Mouse (Mus musculus) intestine, embryonic 16.5 days (tissue): Measurements from ENCODE around the gene Fbxo11. TPM values are rescaled to one million over a fixed set of nuclear protein-coding genes. Genes with fewer than 3 reads are reported as not detected.

Experiments
- ATAC-seq: fragments of 200-750 bp; cut with Nextera tagmentation; 2 replicates; pipeline ENCODE4 v1.8.0; 2017; ENCODE audit warnings: moderate TSS enrichment, moderate library complexity
- H3K27ac ChIP-seq: fragments of 300-500 bp; sonication (generic); 2 replicates; pipeline ENCODE4 v1.5.1; 2014; ENCODE audit warnings: mild to moderate bottlenecking, low read length
- H3K27me3 ChIP-seq: fragments of 300-500 bp; sonication (generic); replicated peaks from 2 replicates; pipeline ENCODE4 v1.6.1; 2014; ENCODE audit warnings: low read length, control low read depth, mixed read lengths; ENCODE audit not compliant: control insufficient read depth, insufficient read depth
- H3K36me3 ChIP-seq: fragments of 300-500 bp; sonication (generic); 2 replicates; pipeline ENCODE4 v1.6.1; 2014; ENCODE audit warnings: low read length, control low read depth; ENCODE audit not compliant: control insufficient read depth, insufficient read depth
- H3K4me1 ChIP-seq: fragments of 300-500 bp; sonication (generic); 2 replicates; pipeline ENCODE4 v1.6.1; 2014; ENCODE audit warnings: low read length, control low read depth, mixed read lengths; ENCODE audit not compliant: control insufficient read depth, insufficient read depth
- H3K4me2 ChIP-seq: fragments of 300-500 bp; sonication (generic); 2 replicates; pipeline ENCODE4 v1.6.1; 2014; ENCODE audit warnings: low read depth, low read length, control low read depth
- H3K4me3 ChIP-seq: fragments of 300-500 bp; sonication (generic); 2 replicates; pipeline ENCODE4 v1.5.1; 2014; ENCODE audit warnings: mild to moderate bottlenecking, low read length
- H3K9ac ChIP-seq: fragments of 300-500 bp; sonication (generic); 2 replicates; pipeline ENCODE4 v1.6.1; 2014; ENCODE audit warnings: low read depth, low read length
- H3K9me3 ChIP-seq: fragments of 300-500 bp; sonication (generic); 2 replicates; pipeline ENCODE4 v1.6.1; 2016; ENCODE audit warnings: low read length, control low read depth; ENCODE audit not compliant: control insufficient read depth
- WGBS: fragments of 180-500 bp; shearing (Covaris S2); extraction: QIAGEN DNeasy Blood & Tissue Kit; methylation state at CpG from one replicate; pipeline ENCODE4 v1.1.7; 2014; 5-methylcytosine and 5-hydroxymethylcytosine counted together
- polyA plus RNA-seq: library from polyadenylated mRNA; unstranded; fragments of >200 nt; fragmentation: Nextera tagmentation; extraction: Ambion mirVana; gene quantifications from 2 replicates; pipeline ENCODE4 v1.2.1, GENCODE M21; 2015

Gene Fbxo11
- polyA plus RNA-seq, 1 experiment from 2014 or later, result 8.0 TPM

DNA sequence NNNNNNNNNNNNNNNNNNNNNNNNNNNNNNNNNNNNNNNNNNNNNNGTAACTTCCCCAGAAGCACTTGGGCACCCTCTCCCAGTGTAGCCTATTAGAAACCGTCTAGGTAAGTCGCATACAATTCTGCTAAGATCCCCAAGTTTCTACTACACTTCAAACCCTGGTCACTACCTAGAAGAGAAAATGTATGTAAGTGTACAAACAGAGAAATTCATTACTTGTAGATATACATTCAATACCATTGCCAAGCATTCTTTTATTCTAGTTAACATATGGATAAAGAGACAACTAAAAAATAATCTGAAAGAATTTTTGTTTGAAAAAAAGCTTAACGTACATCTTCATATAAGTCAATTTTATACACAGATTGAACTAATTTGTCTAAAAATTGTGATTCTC, 3.1 kb downstream of the Fbxo11 start:
- Histone ChIP-seq H3K4me2 (no peak overlapping the region), H3K36me3 (no peaks in the 10 kb centered on the region), H3K4me3 (no peak overlapping the region), H3K27me3 (no peaks in the 10 kb centered on the region), H3K9ac (no peak overlapping the region), H3K4me1 (peaks cover 11% of the 10 kb centered on the region), H3K9me3 (no peaks in the 10 kb centered on the region), H3K27ac (no peak overlapping the region)
- 82% methylated on average over 3 of the region's 3 CpGs for WGBS
- ATAC-seq, result no peak

DNA sequence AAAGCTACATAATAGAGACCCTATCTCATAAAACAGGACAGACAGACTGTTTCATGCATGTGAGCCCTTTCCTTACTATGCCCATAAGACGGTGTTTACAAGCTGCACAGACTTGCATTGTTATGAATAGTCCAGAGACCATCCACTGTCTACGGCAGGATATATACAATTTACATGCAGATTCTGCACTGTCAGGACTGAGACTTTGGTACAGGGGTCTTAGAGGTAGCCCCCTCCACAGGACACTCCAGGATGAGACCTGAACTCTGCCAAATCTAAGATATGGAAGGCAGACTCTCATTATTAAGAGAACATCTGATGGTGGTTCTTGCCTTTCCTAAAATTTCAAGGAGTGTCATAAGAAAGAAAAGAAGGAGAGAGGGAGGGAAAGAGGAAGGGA, 6.8 kb downstream of the Fbxo11 start:
- ATAC-seq, result no peak
- H3K4me3 ChIP-seq, result no peak overlapping the region
- H3K9ac ChIP-seq, result no peak overlapping the region
- 41% methylated on average over 2 of the region's 2 CpGs for WGBS
- no peaks in the 10 kb centered on the region for H3K27me3 ChIP-seq
- H3K36me3 ChIP-seq, result no peaks in the 10 kb centered on the region
- no peak overlapping the region for H3K27ac ChIP-seq
- H3K9me3 ChIP-seq, result no peaks in the 10 kb centered on the region
- no peak overlapping the region for H3K4me2 ChIP-seq
- peaks cover 15% of the 10 kb centered on the region for H3K4me1 ChIP-seq

DNA sequence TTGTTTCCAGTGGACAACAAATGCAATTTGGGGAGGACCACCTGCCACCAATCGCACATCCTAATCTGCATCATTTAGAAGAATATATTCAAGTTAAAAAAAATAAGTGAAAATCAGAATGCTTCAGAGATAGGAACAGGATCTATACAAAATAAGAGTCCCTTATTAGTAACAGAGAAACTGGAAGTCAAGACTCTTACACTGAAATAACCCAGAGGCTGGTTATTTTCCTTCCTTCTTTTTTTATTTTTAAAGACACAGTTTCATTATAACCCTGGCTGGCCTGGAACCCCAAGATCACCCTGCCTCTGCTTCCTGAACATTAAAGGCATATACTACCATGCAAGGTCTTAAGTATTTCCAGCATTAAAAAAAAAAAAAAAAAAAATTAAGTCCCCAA, 7.2 kb downstream of the Fbxo11 start:
- no peak overlapping the region for H3K4me3 ChIP-seq
- H3K9me3 ChIP-seq, result no peaks in the 10 kb centered on the region
- H3K36me3 ChIP-seq, result no peaks in the 10 kb centered on the region
- H3K9ac ChIP-seq, result no peak overlapping the region
- H3K27ac ChIP-seq, result no peak overlapping the region
- no peak overlapping the region for H3K4me2 ChIP-seq
- WGBS, result 93% methylated on average over 1 of the region's 1 CpGs
- no peaks in the 10 kb centered on the region for H3K27me3 ChIP-seq
- H3K4me1 ChIP-seq, result peaks cover 12% of the 10 kb centered on the region
- no peak for ATAC-seq

DNA sequence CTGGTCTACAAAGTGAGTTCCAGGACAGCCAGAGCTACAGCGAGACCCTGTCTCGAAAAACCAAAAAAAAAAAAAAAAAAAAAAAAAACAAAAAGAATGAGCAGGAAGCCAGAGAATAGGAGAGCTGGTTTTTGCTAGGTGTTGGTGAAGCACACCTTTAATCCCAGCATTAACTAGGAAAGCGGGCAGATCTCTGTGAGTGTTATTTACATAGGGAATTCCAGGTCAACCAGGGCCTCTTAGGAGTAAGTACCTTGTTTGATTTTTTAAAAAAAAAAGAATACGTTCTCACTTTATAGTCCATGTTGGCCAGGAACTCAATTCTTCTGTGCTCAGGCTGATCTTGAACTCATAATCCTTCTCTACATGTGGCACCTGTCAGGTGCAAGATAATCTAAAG, 13.4 kb downstream of the Fbxo11 start:
- WGBS, result 82% methylated on average over 4 of the region's 4 CpGs
- no peak overlapping the region for H3K4me3 ChIP-seq
- H3K4me2 ChIP-seq, result no peak overlapping the region
- no peaks in the 10 kb centered on the region for H3K9me3 ChIP-seq
- ATAC-seq, result no peak
- H3K4me1 ChIP-seq, result peaks cover 3% of the 10 kb centered on the region
- no peak overlapping the region for H3K9ac ChIP-seq
- no peak overlapping the region for H3K27ac ChIP-seq
- H3K36me3 ChIP-seq, result no peaks in the 10 kb centered on the region
- H3K27me3 ChIP-seq, result no peaks in the 10 kb centered on the region

DNA sequence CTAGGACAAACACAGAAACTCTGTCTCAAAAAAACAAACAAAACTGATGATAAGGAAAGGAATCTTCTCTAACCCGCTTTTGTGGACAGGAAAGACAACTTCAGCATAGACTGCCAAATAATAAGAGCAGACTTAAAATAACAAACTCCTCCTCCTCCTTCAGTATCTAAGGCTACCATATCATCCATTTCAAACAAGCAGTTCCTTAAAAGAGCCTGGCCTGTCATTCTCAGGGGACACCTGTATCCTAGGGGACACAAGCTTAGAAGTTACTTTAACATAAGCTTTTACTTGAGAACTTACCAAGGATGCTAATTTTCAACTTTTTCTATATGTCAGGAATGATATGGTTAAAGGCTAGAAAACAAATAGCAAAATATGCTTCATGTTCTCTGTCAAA, 14.2 kb downstream of the Fbxo11 start:
- 71% methylated on average over 1 of the region's 1 CpGs for WGBS

DNA sequence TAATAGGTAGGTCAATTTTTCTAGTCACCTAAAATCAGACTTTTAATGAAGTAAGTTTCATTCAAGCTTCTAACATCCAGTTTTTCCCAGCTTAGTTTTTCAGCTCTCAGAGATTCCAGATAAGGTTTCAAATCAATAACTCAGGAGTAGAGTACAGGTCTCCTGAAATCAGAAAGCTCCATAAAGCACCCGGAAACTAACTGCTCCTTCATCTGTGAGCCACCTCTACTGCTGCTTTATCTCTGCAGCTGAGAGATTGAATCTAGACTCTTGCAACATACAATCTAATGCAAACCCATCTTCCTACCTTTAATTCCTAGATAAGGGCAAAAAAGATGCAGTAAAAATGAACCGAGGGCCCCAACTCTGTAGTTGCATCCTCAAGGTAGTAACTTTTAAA, 14.8 kb downstream of the Fbxo11 start:
- 67% methylated on average over 2 of the region's 2 CpGs for WGBS
- Histone ChIP-seq H3K4me1 (no peaks in the 10 kb centered on the region), H3K27ac (no peak overlapping the region), H3K9ac (no peak overlapping the region), H3K4me3 (no peak overlapping the region), H3K4me2 (no peak overlapping the region), H3K36me3 (no peaks in the 10 kb centered on the region), H3K9me3 (no peaks in the 10 kb centered on the region), H3K27me3 (no peaks in the 10 kb centered on the region)
- ATAC-seq, result peak; percentile 76

More for the DNA sequence above, 14.2 kb downstream of the Fbxo11 start:
- Histone ChIP-seq H3K4me2 (no peak overlapping the region), H3K27ac (no peak overlapping the region), H3K9ac (no peak overlapping the region), H3K4me1 (no peaks in the 10 kb centered on the region), H3K36me3 (no peaks in the 10 kb centered on the region), H3K9me3 (no peaks in the 10 kb centered on the region), H3K27me3 (no peaks in the 10 kb centered on the region), H3K4me3 (no peak overlapping the region)
- no peak for ATAC-seq

DNA sequence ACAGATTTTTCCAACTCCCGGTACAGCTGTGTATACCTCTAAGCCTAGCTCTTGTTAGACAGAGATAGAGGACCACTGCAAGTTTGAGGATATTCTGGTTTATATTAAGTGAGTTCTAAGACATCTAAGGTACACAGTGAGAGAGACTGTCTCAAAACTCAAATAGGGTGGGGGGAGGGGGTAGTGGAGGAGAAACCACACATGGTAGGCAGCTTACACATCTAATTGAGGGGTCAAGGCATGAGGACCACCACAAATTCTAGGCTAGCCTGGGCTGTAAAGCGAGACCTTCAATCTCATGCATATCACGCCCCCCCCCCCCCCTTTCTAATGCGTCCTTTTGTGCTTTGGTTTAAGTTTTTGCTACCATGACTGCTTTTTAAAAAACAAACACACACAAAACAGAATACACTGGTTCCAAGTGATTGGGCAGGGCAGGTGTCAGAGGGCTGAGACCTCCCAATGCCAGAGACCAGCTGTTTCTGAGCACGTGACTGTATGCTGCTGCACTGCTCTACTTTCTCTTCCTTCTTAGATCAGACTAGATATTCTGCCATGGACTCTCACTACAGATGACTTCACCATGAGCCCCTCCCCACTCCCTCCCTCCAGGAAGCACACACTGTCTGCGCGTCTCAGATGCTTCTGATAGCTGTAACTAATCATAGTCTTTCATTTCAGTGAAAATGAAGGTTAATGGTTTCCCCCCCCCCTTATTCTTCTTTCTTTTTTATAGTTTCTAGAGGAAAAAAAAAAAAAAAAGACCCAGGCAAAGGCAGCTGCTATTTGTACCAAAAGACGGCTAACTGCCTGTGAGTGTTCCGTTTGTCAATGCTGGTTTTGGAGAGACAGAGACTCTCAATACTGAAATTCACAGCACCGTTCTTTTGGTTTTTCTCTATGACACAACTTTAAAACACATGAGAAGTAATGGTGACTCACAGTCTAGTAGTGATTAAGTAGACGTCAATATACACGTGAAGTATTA, 22.7 kb downstream of the Fbxo11 start:
- Histone ChIP-seq H3K27ac (no peak overlapping the region), H3K4me1 (0 out of 2 replicates have a peak, but pooled peaks cover 10% of the 10 kb centered on the region), H3K4me2 (0 out of 2 replicates have a peak overlapping the region, but pooled peaks have one; percentile 0), H3K9me3 (no peaks in the 10 kb centered on the region), H3K36me3 (0 out of 2 replicates have a peak, but pooled peaks cover 2% of the 10 kb centered on the region), H3K27me3 (no peaks in the 10 kb centered on the region), H3K4me3 (no peak overlapping the region), H3K9ac (no peak overlapping the region)
- 43% methylated on average over 12 of the region's 12 CpGs for WGBS
- ATAC-seq, result peak; percentile 90

DNA sequence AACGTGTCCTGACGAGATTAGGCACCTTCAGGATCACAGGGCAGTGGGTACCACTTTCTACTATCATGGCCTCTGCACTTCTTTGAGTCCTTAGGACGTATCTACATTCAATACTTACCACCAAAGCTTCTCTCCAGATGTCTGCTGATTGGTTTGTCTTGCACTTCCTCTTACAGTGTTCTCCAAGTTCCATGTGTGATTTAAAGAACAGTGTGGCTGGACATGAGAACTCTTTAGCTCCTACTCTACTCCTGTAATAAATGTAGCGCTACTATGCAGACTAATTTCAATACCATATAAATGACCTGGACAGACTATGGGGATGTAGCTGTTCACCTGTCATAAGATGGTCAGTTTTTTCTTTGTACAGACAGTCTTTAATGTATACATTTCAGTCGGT, 24.3 kb downstream of the Fbxo11 start:
- H3K4me2 ChIP-seq, result no peak overlapping the region
- no peaks in the 10 kb centered on the region for H3K9me3 ChIP-seq
- H3K27me3 ChIP-seq, result no peaks in the 10 kb centered on the region
- no peak overlapping the region for H3K4me3 ChIP-seq
- ATAC-seq, result no peak
- 68% methylated on average over 5 of the region's 5 CpGs for WGBS
- H3K36me3 ChIP-seq, result 0 out of 2 replicates have a peak, but pooled peaks cover 2% of the 10 kb centered on the region
- 0 out of 2 replicates have a peak, but pooled peaks cover 10% of the 10 kb centered on the region for H3K4me1 ChIP-seq
- H3K9ac ChIP-seq, result no peak overlapping the region
- H3K27ac ChIP-seq, result no peak overlapping the region

DNA sequence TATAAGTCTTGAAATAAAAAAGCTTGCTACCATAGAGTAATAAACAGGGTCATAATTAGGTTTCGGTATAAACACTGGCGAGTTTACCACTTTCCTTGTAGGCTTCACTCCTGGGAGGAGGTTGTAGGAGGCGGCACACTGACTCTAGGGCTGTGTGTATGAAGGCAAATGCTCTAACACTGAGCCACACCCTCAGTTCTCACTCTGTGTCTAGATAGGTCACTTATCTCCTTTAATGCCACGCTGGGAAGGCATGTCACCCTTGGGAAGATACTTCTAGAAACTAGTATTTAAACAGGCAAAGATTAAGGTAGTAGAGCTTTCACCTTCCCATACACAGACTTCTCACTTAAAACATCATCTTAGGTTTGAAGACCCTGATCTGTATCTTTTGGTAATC, 30.7 kb downstream of the Fbxo11 start:
- peak; percentile 71 for ATAC-seq
- Histone ChIP-seq H3K9me3 (no peaks in the 10 kb centered on the region), H3K4me1 (peaks cover 3% of the 10 kb centered on the region; the same call in 1 of the 2 replicates), H3K36me3 (no peaks in the 10 kb centered on the region), H3K4me2 (no peak overlapping the region), H3K4me3 (no peak overlapping the region), H3K27ac (no peak overlapping the region), H3K27me3 (no peaks in the 10 kb centered on the region), H3K9ac (no peak overlapping the region)
- 70% methylated on average over 4 of the region's 4 CpGs for WGBS
